ENCODE assay signal across 11 mouse cellular contexts in the genomic region with DNA sequence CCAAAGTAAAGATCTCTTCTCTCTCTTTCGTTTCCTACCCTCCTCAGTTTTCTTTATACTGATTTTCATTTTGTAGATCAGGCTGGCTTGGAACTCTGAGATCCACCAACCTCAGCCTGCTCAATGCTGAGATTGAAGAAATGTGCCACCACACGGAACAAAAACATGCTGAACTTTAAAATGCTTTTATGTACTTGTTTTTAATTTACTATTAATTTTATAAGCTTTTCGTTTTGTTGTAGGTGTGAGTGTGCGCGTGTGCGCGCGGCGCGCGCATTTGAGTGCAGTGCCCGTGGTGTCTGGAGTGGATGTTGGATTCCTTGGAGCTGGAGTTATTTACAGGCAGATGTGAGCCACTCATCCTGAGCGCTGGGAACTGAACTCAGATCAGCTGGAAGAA. TPM values are rescaled to one million over a fixed set of nuclear protein-coding genes. Genes with fewer than 3 reads are reported as not detected.
DNase-seq lines count a peak whose midpoint lies in the region; ATAC-seq and TF ChIP-seq lines count a peak whose summit lies in the region.
"Had no signal": no experiment of that assay in that cellular context is flagged by ENCODE, and none has a peak within 500 bp of the region (broad histone marks: within the 10 kb centered on the region; RNA-seq: fewer than 3 reads in every experiment).

No protein-coding gene starts in this region.

- no peaks in the 10 kb centered on the region for H3K9me3 ChIP-seq in forebrain, postnatal 0 days (ENCODE audit: low read length)
- H3K9me3 ChIP-seq in forebrain, embryonic 11.5 days (ENCODE audit: control insufficient read depth, low read length) = no peaks in the 10 kb centered on the region
- no peaks in the 10 kb centered on the region for H3K9me3 ChIP-seq in embryonic facial prominence, embryonic 10.5 days
- no peaks in the 10 kb centered on the region for H3K9me3 ChIP-seq in limb, embryonic 14.5 days (ENCODE audit: control insufficient read depth, low read length)
- H3K9me3 ChIP-seq: embryonic facial prominence, embryonic 12.5 days had no signal

- TF ChIP-seq POLR2A in limb, embryonic 14.5 days (IDR thresholded peaks at IDR 0.05; ENCODE audit: borderline replicate concordance, extremely low read depth, insufficient read depth, insufficient read length) = no peak

- H3K4me1 ChIP-seq in forebrain, postnatal 0 days (ENCODE audit: insufficient read depth) = peaks cover 19% of the 10 kb centered on the region
- 0 out of 2 replicates have a peak, but pooled peaks cover 5% of the 10 kb centered on the region for H3K4me1 ChIP-seq in forebrain, embryonic 11.5 days (replicated peaks; ENCODE audit: control insufficient read depth, insufficient read depth, low read length)
- peaks cover 16% of the 10 kb centered on the region for H3K4me1 ChIP-seq in embryonic facial prominence, embryonic 10.5 days
- H3K4me1 ChIP-seq in limb, embryonic 14.5 days (ENCODE audit: control insufficient read depth, insufficient read depth, low read length) = peaks cover 8% of the 10 kb centered on the region; the same call in 1 of the 2 replicates

- DNase-seq in forebrain, postnatal 0 days = no peak
- no peak for DNase-seq in forebrain, embryonic 11.5 days (ENCODE audit: low spot score)
- DNase-seq in layer of hippocampus, adult 2 months (ENCODE audit: low spot score in 2 of 2) = peak in 1 of 2 experiments; percentile 7
- DNase-seq in layer of hippocampus, adult 11-12 months (ENCODE audit: low spot score) = no peak
- DNase-seq in embryonic facial prominence, embryonic 10.5 days (ENCODE audit: low spot score) = no peak
- DNase-seq in limb, embryonic 14.5 days (ENCODE audit: low spot score) = no peak
- DNase-seq in c-Kit-positive CD71-positive TER-119-positive erythroid progenitor cells, embryonic 14.5 days (ENCODE audit: low spot score) = no peak
- DNase-seq in thymus, postnatal 10 days (ENCODE audit: low spot score in 2 of 2) = no peak

- 0 out of 2 replicates have a peak overlapping the region, but pooled peaks have one; percentile 76 for H3K4me2 ChIP-seq in forebrain, postnatal 0 days (ENCODE audit: low read depth)
- no peak overlapping the region for H3K4me2 ChIP-seq in forebrain, embryonic 11.5 days (ENCODE audit: low read depth, low read length, severe bottlenecking)
- peak overlapping the region; percentile 35 for H3K4me2 ChIP-seq in limb, embryonic 14.5 days (replicated peaks; ENCODE audit: low read depth, low read length, severe bottlenecking)

- no peak overlapping the region for H3K27ac ChIP-seq in forebrain, postnatal 0 days (ENCODE audit: low read depth, low read length)
- no peak overlapping the region for H3K27ac ChIP-seq in forebrain, embryonic 11.5 days (ENCODE audit: low read depth, low read length)
- peak overlapping the region; percentile 100 for H3K27ac ChIP-seq in layer of hippocampus, adult 2 months
- H3K27ac ChIP-seq in embryonic facial prominence, embryonic 10.5 days (replicated peaks) = no peak overlapping the region
- no peak overlapping the region for H3K27ac ChIP-seq in limb, embryonic 14.5 days (replicated peaks; ENCODE audit: low read depth, low read length)

- H3K27me3 ChIP-seq in forebrain, postnatal 0 days (ENCODE audit: insufficient read depth, low read length) = no peaks in the 10 kb centered on the region
- no peaks in the 10 kb centered on the region for H3K27me3 ChIP-seq in forebrain, embryonic 11.5 days (ENCODE audit: control insufficient read depth, insufficient read depth, low read length)
- no peaks in the 10 kb centered on the region for H3K27me3 ChIP-seq in embryonic facial prominence, embryonic 10.5 days (replicated peaks; ENCODE audit: low read depth, poor library complexity, severe bottlenecking)
- H3K27me3 ChIP-seq in limb, embryonic 14.5 days (ENCODE audit: control insufficient read depth, insufficient read depth, low read length) = no peaks in the 10 kb centered on the region
- H3K27me3 ChIP-seq: embryonic facial prominence, embryonic 12.5 days had no signal

- 80% methylated on average over 13 of the region's 13 CpGs for WGBS in forebrain, postnatal 0 days
- 85% methylated on average over 13 of the region's 13 CpGs for WGBS in forebrain, embryonic 11.5 days
- 88% methylated on average over 13 of the region's 13 CpGs for WGBS in embryonic facial prominence, embryonic 10.5 days
- 74% methylated on average over 13 of the region's 13 CpGs for WGBS in limb, embryonic 14.5 days

- TF ChIP-seq CTCF in forebrain, postnatal 0 days (IDR thresholded peaks at IDR 0.05; ENCODE audit: low read depth) = no peak
- no peak for TF ChIP-seq CTCF in layer of hippocampus, adult 2 months (conservative IDR thresholded peaks at IDR 0.05)

- no peak overlapping the region for H3K4me3 ChIP-seq in forebrain, postnatal 0 days (ENCODE audit: low read depth, low read length)
- H3K4me3 ChIP-seq in forebrain, embryonic 11.5 days (ENCODE audit: low read depth, low read length) = no peak overlapping the region
- no peak overlapping the region for H3K4me3 ChIP-seq in layer of hippocampus, adult 2 months
- peak overlapping the region; percentile 85; the same call in 1 of the 2 replicates for H3K4me3 ChIP-seq in embryonic facial prominence, embryonic 10.5 days
- H3K4me3 ChIP-seq in limb, embryonic 14.5 days (replicated peaks; ENCODE audit: low read length) = peak overlapping the region; percentile 95; the same call in 1 of the 2 replicates

- 0 out of 2 replicates have a peak, but pooled peaks cover 1% of the 10 kb centered on the region for H3K36me3 ChIP-seq in forebrain, postnatal 0 days (ENCODE audit: insufficient read depth)
- no peaks in the 10 kb centered on the region for H3K36me3 ChIP-seq in forebrain, embryonic 11.5 days (ENCODE audit: control insufficient read depth, insufficient read depth, low read length)
- H3K36me3 ChIP-seq in embryonic facial prominence, embryonic 10.5 days (replicated peaks) = peaks cover 14% of the 10 kb centered on the region
- H3K36me3 ChIP-seq in limb, embryonic 14.5 days (ENCODE audit: control insufficient read depth, insufficient read depth, low read length) = 0 out of 2 replicates have a peak, but pooled peaks cover under 1% of the 10 kb centered on the region

- no peak overlapping the region for H3K9ac ChIP-seq in forebrain, postnatal 0 days
- H3K9ac ChIP-seq in forebrain, embryonic 11.5 days (ENCODE audit: low read length) = no peak overlapping the region
- H3K9ac ChIP-seq in limb, embryonic 14.5 days (ENCODE audit: low read depth, low read length, severe bottlenecking) = no peak overlapping the region

- ATAC-seq in forebrain, postnatal 0 days = no peak
- no peak for ATAC-seq in forebrain, embryonic 11.5 days (replicated peaks; ENCODE audit: low FRiP score)
- ATAC-seq in limb, embryonic 14.5 days (ENCODE audit: low FRiP score, low read depth) = no peak

RNA-seq across cellular contexts. Expression of a gene that starts 0.9 kb away (rescaled TPM):
- total RNA-seq in forebrain, postnatal 0 days (2014; rRNA removed) = 63.9 and 77.4 TPM in 2 replicates
- polyA plus RNA-seq in forebrain, postnatal 0 days (2015; fragmentation: Nextera tagmentation; extraction: Ambion mirVana) = 18.0 and 22.7 TPM in 2 replicates
- 23.6 and 27.2 TPM in 2 replicates for polyA plus RNA-seq in forebrain, embryonic 11.5 days (2014; fragmentation: Nextera tagmentation; extraction: Ambion mirVana)
- total RNA-seq in layer of hippocampus, adult 2 months (2021) = 100 to 1,000 TPM; 101 to 102 TPM
- polyA plus RNA-seq in embryonic facial prominence, embryonic 10.5 days (2016; fragmentation: Nextera tagmentation; extraction: Ambion mirVana) = 13.9 and 15.0 TPM in 2 replicates
- 84.7 and 98.3 TPM in 2 replicates for polyA plus RNA-seq in limb, embryonic 14.5 days (2012; rRNA removed)
- polyA plus RNA-seq in limb, embryonic 14.5 days (2014; fragmentation: Nextera tagmentation; extraction: Ambion mirVana) = 39.2 and 39.3 TPM in 2 replicates

RNA-seq across cellular contexts. Expression of a gene that starts 30.3 kb away (rescaled TPM):
- total RNA-seq in forebrain, postnatal 0 days (2014; rRNA removed) = 7.6 and 8.8 TPM in 2 replicates
- polyA plus RNA-seq in forebrain, postnatal 0 days (2015; fragmentation: Nextera tagmentation; extraction: Ambion mirVana) = 7.2 and 9.7 TPM in 2 replicates
- 23.1 and 25.6 TPM in 2 replicates for polyA plus RNA-seq in forebrain, embryonic 11.5 days (2014; fragmentation: Nextera tagmentation; extraction: Ambion mirVana)
- total RNA-seq in layer of hippocampus, adult 2 months (2021) = 10 to 100 TPM; 10.1 to 10.2 TPM
- polyA plus RNA-seq in embryonic facial prominence, embryonic 10.5 days (2016; fragmentation: Nextera tagmentation; extraction: Ambion mirVana) = 24.0 and 25.7 TPM in 2 replicates
- 20.6 and 22.3 TPM in 2 replicates for polyA plus RNA-seq in limb, embryonic 14.5 days (2012; rRNA removed)
- polyA plus RNA-seq in limb, embryonic 14.5 days (2014; fragmentation: Nextera tagmentation; extraction: Ambion mirVana) = 33.8 and 34.2 TPM in 2 replicates

RNA-seq across cellular contexts. Expression of a gene that starts 53.5 kb away (rescaled TPM):
- 0.08 TPM in 1 of 2 replicates, not detected in the other for total RNA-seq in forebrain, postnatal 0 days (2014; rRNA removed)
- polyA plus RNA-seq in forebrain, postnatal 0 days (2015; fragmentation: Nextera tagmentation; extraction: Ambion mirVana) = not detected in 2 replicates
- polyA plus RNA-seq in forebrain, embryonic 11.5 days (2014; fragmentation: Nextera tagmentation; extraction: Ambion mirVana) = 0.13 TPM in 1 of 2 replicates, not detected in the other
- not detected for total RNA-seq in layer of hippocampus, adult 2 months (2021)
- not detected in 2 replicates for polyA plus RNA-seq in embryonic facial prominence, embryonic 10.5 days (2016; fragmentation: Nextera tagmentation; extraction: Ambion mirVana)
- 0.03 and 0.06 TPM in 2 replicates for polyA plus RNA-seq in limb, embryonic 14.5 days (2012; rRNA removed)
- not detected in 2 replicates for polyA plus RNA-seq in limb, embryonic 14.5 days (2014; fragmentation: Nextera tagmentation; extraction: Ambion mirVana)
- total RNA-seq: gastrocnemius, postnatal 10 days; layer of hippocampus, adult 8-10 months had no signal
- polyA plus RNA-seq: embryonic facial prominence, embryonic 12.5 days had no signal

Comparison
In these comparisons a context has a peak if more than half of its experiments do, and no peak if none do; other contexts are left out.
1. H3K4me3 ChIP-seq: peak in embryonic facial prominence, embryonic 10.5 days (single experiment) and limb, embryonic 14.5 days (single experiment); none in forebrain, postnatal 0 days (single experiment), forebrain, embryonic 11.5 days (single experiment) and layer of hippocampus, adult 2 months (single experiment).